Mouse (Mus musculus) forebrain, embryonic 15.5 days (tissue): Measurements from ENCODE around the gene Hes7. TPM values are rescaled to one million over a fixed set of nuclear protein-coding genes. Genes with fewer than 3 reads are reported as not detected.

Source experiments
- ATAC-seq: fragments of 200-750 bp; cut with Nextera tagmentation; replicated peaks from 2 replicates; pipeline ENCODE4 v1.8.0; 2017; ENCODE audit warnings: mild to moderate bottlenecking, moderate TSS enrichment, moderate library complexity
- H3K27ac ChIP-seq: fragments of 300-500 bp; sonication (generic); replicated peaks from 2 replicates; pipeline ENCODE4 v1.5.1; 2015; ENCODE audit warnings: mild to moderate bottlenecking, inconsistent platforms
- H3K27me3 ChIP-seq: fragments of 300-500 bp; sonication (generic); 2 replicates; pipeline ENCODE4 v1.6.1; 2015; ENCODE audit warnings: inconsistent platforms
- H3K36me3 ChIP-seq: fragments of 300-500 bp; sonication (generic); 2 replicates; pipeline ENCODE4 v1.6.1; 2015; ENCODE audit warnings: mild to moderate bottlenecking, inconsistent platforms
- H3K4me1 ChIP-seq: fragments of 300-500 bp; sonication (generic); 2 replicates; pipeline ENCODE4 v1.6.1; 2015; ENCODE audit warnings: inconsistent platforms
- H3K4me2 ChIP-seq: fragments of 300-500 bp; sonication (generic); replicated peaks from 2 replicates; pipeline ENCODE4 v1.6.1; 2015; ENCODE audit warnings: mild to moderate bottlenecking, inconsistent platforms
- H3K4me3 ChIP-seq: fragments of 300-500 bp; sonication (generic); 2 replicates; pipeline ENCODE4 v1.5.1; 2015; ENCODE audit warnings: mild to moderate bottlenecking, inconsistent platforms
- H3K9ac ChIP-seq: fragments of 300-500 bp; sonication (generic); replicated peaks from 2 replicates; pipeline ENCODE4 v1.6.1; 2015; ENCODE audit warnings: mild to moderate bottlenecking, inconsistent platforms
- H3K9me3 ChIP-seq: fragments of 300-500 bp; sonication (generic); 2 replicates; pipeline ENCODE4 v1.6.1; 2016; ENCODE audit warnings: inconsistent platforms
- WGBS: fragments of 180-500 bp; shearing (Covaris S2); methylation state at CpG from one replicate; pipeline ENCODE4 v1.1.7; 2015; ENCODE audit warnings: mixed read lengths; 5-methylcytosine and 5-hydroxymethylcytosine counted together
- polyA plus RNA-seq: library from polyadenylated mRNA; unstranded; fragments of >200 nt; fragmentation: Nextera tagmentation; extraction: Ambion mirVana; gene quantifications from 2 replicates; pipeline ENCODE4 v1.2.1, GENCODE M21; 2015

Gene Hes7
- polyA plus RNA-seq, 1 experiment from 2014 or later: 0.42 TPM

- no peaks in the 10 kb centered on the region for H3K9me3 ChIP-seq
- H3K4me1 ChIP-seq: peaks cover 14% of the 10 kb centered on the region
- no peak overlapping the region for H3K9ac ChIP-seq
- peak overlapping the region; percentile 12 for H3K4me3 ChIP-seq
- no peaks in the 10 kb centered on the region for H3K36me3 ChIP-seq
- H3K27ac ChIP-seq: no peak overlapping the region
- no peak for ATAC-seq
- H3K27me3 ChIP-seq: peaks cover 5% of the 10 kb centered on the region
- peak overlapping the region; percentile 24 for H3K4me2 ChIP-seq
- 8% methylated on average over 7 of the region's 7 CpGs for WGBS
These were observed 30.2 kb downstream of the Hes7 start for GRCm38 (mm10) chr11:69150444-69150843.

- Histone ChIP-seq H3K4me2 (peak overlapping the region; percentile 24), H3K9me3 (no peaks in the 10 kb centered on the region), H3K9ac (no peak overlapping the region), H3K4me1 (peaks cover 14% of the 10 kb centered on the region), H3K27ac (no peak overlapping the region), H3K27me3 (peaks cover 7% of the 10 kb centered on the region), H3K36me3 (no peaks in the 10 kb centered on the region), H3K4me3 (no peak overlapping the region)
- WGBS: 68% methylated on average over 6 of the region's 6 CpGs
- ATAC-seq: no peak
These were observed 30.8 kb downstream of the Hes7 start for GRCm38 (mm10) chr11:69151004-69151403.

GRCm38 (mm10) chr11:69153831-69154230 is 33.6 kb downstream of the Hes7 start:
- Histone ChIP-seq H3K4me1 (peaks cover 20% of the 10 kb centered on the region), H3K27ac (no peak overlapping the region), H3K27me3 (peaks cover 22% of the 10 kb centered on the region), H3K36me3 (no peaks in the 10 kb centered on the region), H3K9me3 (no peaks in the 10 kb centered on the region), H3K4me3 (no peak overlapping the region), H3K9ac (no peak overlapping the region), H3K4me2 (no peak overlapping the region)
- no peak for ATAC-seq
- WGBS: 81% methylated on average over 8 of the region's 8 CpGs

GRCm38 (mm10) chr11:69155351-69155750 is 35.1 kb downstream of the Hes7 start:
- no peak for ATAC-seq
- Histone ChIP-seq H3K9ac (no peak overlapping the region), H3K27ac (no peak overlapping the region), H3K4me2 (no peak overlapping the region), H3K4me1 (peaks cover 13% of the 10 kb centered on the region), H3K4me3 (no peak overlapping the region), H3K9me3 (no peaks in the 10 kb centered on the region), H3K36me3 (no peaks in the 10 kb centered on the region), H3K27me3 (peaks cover 22% of the 10 kb centered on the region)
- 64% methylated on average over 1 of the region's 1 CpGs for WGBS

- Histone ChIP-seq H3K27ac (no peak within 1 kb of the TSS), H3K36me3 (no peaks in the 10 kb centered on the region), H3K4me1 (peaks cover 6% of the 10 kb centered on the region; the same call in 1 of the 2 replicates), H3K4me2 (peak within 1 kb of the TSS; percentile 30), H3K9me3 (no peaks in the 10 kb centered on the region), H3K9ac (no peak within 1 kb of the TSS), H3K4me3 (peak within 1 kb of the TSS; percentile 26), H3K27me3 (peaks cover 22% of the 10 kb centered on the region)
- 3% methylated on average over 18 of the region's 18 CpGs for WGBS
- no peak for ATAC-seq
These were observed 36.6 kb downstream of the Hes7 start, which contains the start of gene Alox12b for GRCm38 (mm10) chr11:69156800-69157199. Alox12b (plus strand) TSS chr11:69156989.

GRCm38 (mm10) chr11:69169313-69169712 is 49.1 kb downstream of the Hes7 start:
- Histone ChIP-seq H3K4me2 (no peak overlapping the region), H3K9me3 (no peaks in the 10 kb centered on the region), H3K27me3 (no peaks in the 10 kb centered on the region), H3K27ac (no peak overlapping the region), H3K4me1 (no peaks in the 10 kb centered on the region), H3K9ac (no peak overlapping the region), H3K36me3 (no peaks in the 10 kb centered on the region), H3K4me3 (no peak overlapping the region)
- no peak for ATAC-seq
- 83% methylated on average over 12 of the region's 12 CpGs for whole genome bisulfite sequencing

- no peaks in the 10 kb centered on the region for H3K27me3 ChIP-seq
- 22% methylated on average over 7 of the region's 7 CpGs for WGBS
- no peak for ATAC-seq
- H3K36me3 ChIP-seq: no peaks in the 10 kb centered on the region
- no peak overlapping the region for H3K4me2 ChIP-seq
- H3K4me3 ChIP-seq: no peak overlapping the region
- H3K9ac ChIP-seq: no peak overlapping the region
- H3K4me1 ChIP-seq: no peaks in the 10 kb centered on the region
- H3K27ac ChIP-seq: no peak overlapping the region
- H3K9me3 ChIP-seq: no peaks in the 10 kb centered on the region
These were observed 51.4 kb downstream of the Hes7 start for GRCm38 (mm10) chr11:69171626-69172025.

GRCm38 (mm10) chr11:69172606-69173005 is 52.4 kb downstream of the Hes7 start:
- Histone ChIP-seq H3K4me3 (no peak overlapping the region), H3K4me2 (no peak overlapping the region), H3K4me1 (no peaks in the 10 kb centered on the region), H3K27me3 (no peaks in the 10 kb centered on the region), H3K9ac (no peak overlapping the region), H3K36me3 (no peaks in the 10 kb centered on the region), H3K9me3 (no peaks in the 10 kb centered on the region), H3K27ac (no peak overlapping the region)
- 93% methylated on average over 2 of the region's 2 CpGs for WGBS
- no peak for ATAC-seq

Other genes with a start within 250 kb of the Hes7 start
- 86.4 and 92.3 TPM in 2 replicates for gene Ndel1, start 248.5 kb upstream of the Hes7 start, polyA plus RNA-seq
- gene Rnf222, start 231.9 kb upstream of the Hes7 start, polyA plus RNA-seq: 0.06 TPM in 1 of 2 replicates, not detected in the other
- gene Rpl26, start 218.8 kb upstream of the Hes7 start, polyA plus RNA-seq: 638 and 670 TPM in 2 replicates
- gene Odf4, start 193.3 kb upstream of the Hes7 start, polyA plus RNA-seq: 0.31 and 0.32 TPM in 2 replicates
- 7.0 and 8.2 TPM in 2 replicates for gene Arhgef15, start 162.9 kb upstream of the Hes7 start, polyA plus RNA-seq
- 1.5 and 1.7 TPM in 2 replicates for gene Slc25a35, start 152.3 kb upstream of the Hes7 start, polyA plus RNA-seq
- gene Rangrf, start 145.2 kb upstream of the Hes7 start, polyA plus RNA-seq: 37.0 and 39.3 TPM in 2 replicates
- gene Pfas, start 111.9 kb upstream of the Hes7 start, polyA plus RNA-seq: 22.5 and 26.3 TPM in 2 replicates
- 65.9 and 67.8 TPM in 2 replicates for gene Ctc1, start 104.5 kb upstream of the Hes7 start, polyA plus RNA-seq
- 68.3 and 81.8 TPM in 2 replicates for gene Aurkb, start 74.8 kb upstream of the Hes7 start, polyA plus RNA-seq
- gene Borcs6, start 60.7 kb upstream of the Hes7 start, polyA plus RNA-seq: 12.8 and 15.4 TPM in 2 replicates
- gene Tmem107, start 49.6 kb upstream of the Hes7 start, polyA plus RNA-seq: 47.6 and 50.5 TPM in 2 replicates
- 179 and 188 TPM in 2 replicates for gene Vamp2, start 31.9 kb upstream of the Hes7 start, polyA plus RNA-seq
- gene Per1, start 25.2 kb upstream of the Hes7 start, polyA plus RNA-seq: 7.6 and 8.2 TPM in 2 replicates
- gene 9130213A22Rik, start 2.2 kb downstream of the Hes7 start, polyA plus RNA-seq: 0.31 and 0.38 TPM in 2 replicates
- 2.2 and 3.6 TPM in 2 replicates for gene Aloxe3, start 5.5 kb downstream of the Hes7 start, polyA plus RNA-seq
- gene Alox12b, start 36.6 kb downstream of the Hes7 start, polyA plus RNA-seq: not detected in 2 replicates
- gene Alox8, start 77.4 kb downstream of the Hes7 start, polyA plus RNA-seq: 0.05 TPM in 1 of 2 replicates, not detected in the other
- gene Gucy2e, start 116.6 kb downstream of the Hes7 start, polyA plus RNA-seq: 0.47 and 0.52 TPM in 2 replicates
- gene Cntrob, start 203.4 kb downstream of the Hes7 start, polyA plus RNA-seq: 32.0 and 32.4 TPM in 2 replicates
- gene Trappc1, start 203.6 kb downstream of the Hes7 start, polyA plus RNA-seq: 166 and 170 TPM in 2 replicates
- gene Kcnab3, start 205.9 kb downstream of the Hes7 start, polyA plus RNA-seq: 5.1 and 6.2 TPM in 2 replicates
- gene Rnf227, start 220.1 kb downstream of the Hes7 start, polyA plus RNA-seq: 115 and 127 TPM in 2 replicates
- 127 and 138 TPM in 2 replicates for gene Chd3, start 249.0 kb downstream of the Hes7 start, polyA plus RNA-seq